16 mouse cellular contexts compared by ENCODE assay signal in genomic region chr1:72213954-72214353, GRCm38 (mm10). TPM values are rescaled to one million over a fixed set of nuclear protein-coding genes. Genes with fewer than 3 reads are reported as not detected.
DNase-seq lines count a peak whose midpoint lies in the region; ATAC-seq and TF ChIP-seq lines count a peak whose summit lies in the region.
"Had no signal": no experiment of that assay in that cellular context is flagged by ENCODE, and none has a peak within 500 bp of the region (broad histone marks: within the 10 kb centered on the region; RNA-seq: fewer than 3 reads in every experiment).

No protein-coding gene starts in this region.

- H3K27me3 ChIP-seq in heart, embryonic 15.5 days = no peaks in the 10 kb centered on the region
- H3K27me3 ChIP-seq in heart, embryonic 10.5 days (ENCODE audit: insufficient read depth, poor library complexity, severe bottlenecking) = no peaks in the 10 kb centered on the region
- no peaks in the 10 kb centered on the region for H3K27me3 ChIP-seq in E14TG2a.4 (ENCODE audit: insufficient read depth, low read length)

- H3K36me3 ChIP-seq in heart, embryonic 15.5 days = no peaks in the 10 kb centered on the region
- no peaks in the 10 kb centered on the region for H3K36me3 ChIP-seq in heart, embryonic 10.5 days
- peaks cover 16% of the 10 kb centered on the region for H3K36me3 ChIP-seq in E14TG2a.4 (ENCODE audit: insufficient read depth, low read length)
- H3K36me3 ChIP-seq: embryonic facial prominence, embryonic 13.5 days; forebrain, embryonic 12.5 days; G1E; hindbrain, embryonic 12.5 days had no signal

- 90% methylated on average over 3 of the region's 3 CpGs for WGBS in heart, embryonic 15.5 days
- WGBS in heart, embryonic 10.5 days = 91% methylated on average over 3 of the region's 3 CpGs

- no peak for DNase-seq in heart, embryonic 10.5 days (ENCODE audit: low spot score)
- peak; percentile 98 for DNase-seq in ES-CJ7 (ENCODE audit: low read depth, low spot score)
- no peak for DNase-seq in layer of hippocampus, adult 11-12 months (ENCODE audit: low spot score)
- no peak for DNase-seq in left cerebral cortex, postnatal 14 days (ENCODE audit: low spot score in 2 of 2)
- DNase-seq: adrenal gland, adult 2 months; adrenal gland, postnatal 25 days; kidney, adult 11 months; kidney, adult 9 months had no signal

- no peaks in the 10 kb centered on the region for H3K9me3 ChIP-seq in heart, embryonic 15.5 days (replicated peaks)
- no peaks in the 10 kb centered on the region for H3K9me3 ChIP-seq in heart, embryonic 10.5 days
- no peaks in the 10 kb centered on the region for H3K9me3 ChIP-seq in E14TG2a.4 (ENCODE audit: low read length)
- H3K9me3 ChIP-seq: embryonic facial prominence, embryonic 13.5 days; forebrain, embryonic 12.5 days; hindbrain, embryonic 12.5 days had no signal

- H3K27ac ChIP-seq in heart, embryonic 15.5 days = peak overlapping the region; percentile 86; the same call in 1 of the 2 replicates
- no peak overlapping the region for H3K27ac ChIP-seq in heart, embryonic 10.5 days
- H3K27ac ChIP-seq: embryonic facial prominence, embryonic 13.5 days; forebrain, embryonic 12.5 days; hindbrain, embryonic 12.5 days; hindbrain, postnatal 0 days had no signal

- H3K9ac ChIP-seq in heart, embryonic 15.5 days = no peak overlapping the region
- H3K9ac ChIP-seq: embryonic facial prominence, embryonic 13.5 days; forebrain, embryonic 12.5 days; hindbrain, embryonic 12.5 days had no signal

- H3K4me3 ChIP-seq in heart, embryonic 15.5 days = no peak overlapping the region
- no peak overlapping the region for H3K4me3 ChIP-seq in heart, embryonic 10.5 days
- H3K4me3 ChIP-seq in E14TG2a.4 (replicated peaks; ENCODE audit: low read length) = peak overlapping the region; percentile 61; the same call in 1 of the 2 replicates
- H3K4me3 ChIP-seq: embryonic facial prominence, embryonic 13.5 days; forebrain, embryonic 12.5 days; hindbrain, embryonic 12.5 days had no signal

- H3K4me2 ChIP-seq in heart, embryonic 15.5 days = no peak overlapping the region
- H3K4me2 ChIP-seq: embryonic facial prominence, embryonic 13.5 days; forebrain, embryonic 12.5 days; hindbrain, embryonic 12.5 days had no signal

- peaks cover 15% of the 10 kb centered on the region for H3K4me1 ChIP-seq in heart, embryonic 15.5 days (replicated peaks)
- peaks cover 18% of the 10 kb centered on the region for H3K4me1 ChIP-seq in heart, embryonic 10.5 days
- peaks cover 86% of the 10 kb centered on the region for H3K4me1 ChIP-seq in E14TG2a.4 (replicated peaks; ENCODE audit: low read depth, low read length)

- no peak for TF ChIP-seq CTCF in E14TG2a.4 (conservative IDR thresholded peaks at IDR 0.05; ENCODE audit: low read length)

- intact Hi-C loops in left cerebral cortex, postnatal 14 days (cut with DNase I) = no loop called here

- no peak for ATAC-seq in heart, embryonic 15.5 days (replicated peaks; ENCODE audit: insufficient number of reproducible peaks, insufficient read depth, low FRiP score, low read depth)
- ATAC-seq: activated CD4-positive, CD25-positive, alpha-beta regulatory T cell, adult 4 months; hindbrain, postnatal 0 days had no signal

RNA-seq across cellular contexts. Expression of gene Mreg, which starts 1.8 kb away (rescaled TPM):
- 6.0 and 15.2 TPM in 2 replicates for polyA plus RNA-seq in heart, embryonic 15.5 days (2015; fragmentation: Nextera tagmentation; extraction: Ambion mirVana)
- 4.0 and 4.2 TPM in 2 replicates for polyA plus RNA-seq in heart, embryonic 10.5 days (2016; fragmentation: Nextera tagmentation; extraction: Ambion mirVana)
- total RNA-seq in left cerebral cortex, postnatal 14 days (2021) = 1 to 10 TPM; 2.3 to 2.6 TPM
- polyA plus RNA-seq: G1E had no signal
